Mouse (Mus musculus) cerebellum, adult 11-12 months (tissue): ENCODE measurements around the gene Diaph3.
"Not testable (repeated sequence)": the region's sequence is repeated elsewhere in the genome, so short reads cannot be mapped to it uniquely, and the experiment has no call there.

Experiments used
- DNase-seq: peaks from one replicate; pipeline ENCODE4 v3.0.0; 2022

The Diaph3 gene

DNA sequence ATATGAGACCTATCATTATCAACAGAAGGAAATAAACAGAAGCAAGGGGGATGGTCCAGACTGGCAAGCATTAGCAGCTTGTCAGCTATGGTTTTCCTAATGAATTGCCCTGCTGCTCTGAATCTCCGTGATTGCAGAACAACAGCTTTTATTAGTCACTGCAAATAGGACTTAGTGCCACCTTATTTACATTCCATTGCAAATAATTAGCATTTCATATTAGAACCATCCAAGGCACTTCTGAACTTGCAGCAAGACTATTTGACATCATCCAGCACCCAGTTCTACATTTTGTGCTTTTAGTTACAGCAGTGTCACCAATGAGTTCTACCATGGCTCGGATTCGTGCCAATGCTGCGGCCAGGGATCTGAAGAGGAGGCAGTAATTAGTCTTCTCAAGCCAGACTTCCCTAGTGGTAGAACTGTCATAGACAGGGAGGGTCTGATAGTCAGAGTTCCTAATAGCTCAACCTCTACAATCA lies 411.4 kb downstream of the Diaph3 start:
- no peak for DNase-seq

DNA sequence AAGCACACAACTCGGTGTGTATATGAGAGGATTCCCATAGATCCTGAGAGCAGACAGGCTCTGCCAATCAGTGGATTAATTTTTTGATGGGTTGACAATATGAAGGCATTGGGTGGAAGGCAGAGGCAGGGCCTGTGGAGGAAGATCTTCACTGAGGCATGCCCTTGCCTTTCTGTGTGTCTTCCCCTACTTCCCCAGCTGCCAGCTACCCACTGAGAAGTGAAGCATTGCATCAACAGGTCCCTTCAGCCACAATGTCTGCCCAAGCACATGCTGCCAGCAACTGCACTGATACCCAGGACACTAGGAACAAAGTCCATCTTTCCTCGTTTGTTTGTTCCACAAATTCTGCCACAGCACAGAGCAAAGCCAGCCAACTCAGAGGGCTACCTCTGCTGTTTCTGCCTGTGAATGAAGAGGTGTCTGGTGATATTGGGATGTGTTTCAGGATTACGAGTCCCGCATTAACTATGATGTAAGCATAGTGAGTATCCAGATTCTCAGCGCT lies 413.4 kb downstream of the Diaph3 start:
- no peak for DNase-seq

DNA sequence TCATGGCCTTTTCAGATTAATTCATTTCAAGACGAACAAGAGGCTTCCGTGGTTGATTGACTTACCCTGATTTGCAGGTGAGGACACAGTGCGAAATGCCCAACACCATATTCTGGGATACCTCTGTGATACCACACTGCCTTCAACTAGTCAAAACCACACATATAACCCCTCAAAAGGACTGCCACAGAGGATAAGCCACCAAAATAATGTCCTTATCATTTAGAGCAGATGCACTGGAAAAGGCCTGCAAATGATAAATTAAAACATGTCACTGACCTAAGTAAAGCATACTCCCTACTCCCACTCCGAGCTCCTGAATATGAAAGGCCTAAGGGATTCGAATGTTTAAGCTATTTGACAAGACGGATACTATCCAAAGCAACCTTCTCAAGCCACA lies 419.3 kb downstream of the Diaph3 start:
- DNase-seq: no peak

DNA sequence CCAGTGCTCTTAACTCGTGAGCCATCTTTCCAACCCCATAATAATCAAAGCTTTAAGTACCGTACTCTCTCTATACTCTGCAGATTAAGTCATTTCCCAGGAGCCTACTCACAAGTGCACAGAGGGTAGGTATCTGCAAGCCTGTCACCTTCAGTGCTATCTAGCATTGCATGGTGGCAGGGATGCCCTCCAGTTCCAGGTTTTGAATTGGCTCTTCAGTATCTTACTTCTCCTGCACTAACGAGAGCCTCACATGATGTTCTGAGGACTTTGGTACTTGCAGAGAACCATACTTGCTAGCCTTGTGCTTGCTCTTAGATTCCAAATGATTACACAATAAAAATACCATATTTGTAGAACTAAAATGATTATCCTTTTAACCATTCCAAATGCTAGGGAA lies 420.0 kb downstream of the Diaph3 start:
- DNase-seq: no peak

GRCm38 (mm10) chr14:86720408-86720807 lies 420.6 kb downstream of the Diaph3 start:
- DNase-seq: not testable (repeated sequence)

DNA sequence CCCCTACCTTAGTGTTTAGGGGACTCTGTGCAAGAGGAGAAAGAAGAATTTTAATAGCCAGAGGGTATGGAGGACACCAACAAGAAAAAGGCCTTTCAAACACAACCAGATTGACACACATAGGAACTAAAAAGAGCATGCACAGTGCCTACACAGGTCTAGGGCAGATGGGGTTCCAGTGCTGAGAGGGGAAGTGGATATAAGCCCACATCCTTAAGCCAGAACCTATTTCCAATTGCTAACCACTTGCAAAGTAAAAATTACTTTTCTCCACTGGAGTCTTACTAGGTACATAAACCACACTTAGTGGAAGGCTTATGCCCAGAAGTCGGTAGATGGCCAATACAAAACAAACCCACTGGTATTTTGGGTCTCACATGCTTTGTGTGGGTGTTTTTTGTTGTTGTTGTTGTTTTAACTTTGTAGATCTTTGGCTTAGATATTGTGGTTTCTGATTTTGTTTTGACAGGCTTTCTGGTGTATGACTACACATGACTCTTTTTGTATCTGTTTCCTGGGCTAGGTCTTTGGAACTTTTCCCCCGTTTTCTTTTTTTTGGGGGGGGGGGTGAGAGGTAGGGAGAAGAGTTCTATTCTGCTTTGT lies 426.8 kb downstream of the Diaph3 start:
- no peak for DNase-seq

- DNase-seq: no peak
These were observed 437.0 kb downstream of the Diaph3 start for GRCm38 (mm10) chr14:86704080-86704479.

- no peak for DNase-seq
These were observed 439.9 kb downstream of the Diaph3 start for GRCm38 (mm10) chr14:86701145-86701544.

GRCm38 (mm10) chr14:86697887-86698286 lies 443.1 kb downstream of the Diaph3 start:
- DNase-seq: no peak

GRCm38 (mm10) chr14:86692714-86693113 lies 448.3 kb downstream of the Diaph3 start:
- no peak for DNase-seq

DNA sequence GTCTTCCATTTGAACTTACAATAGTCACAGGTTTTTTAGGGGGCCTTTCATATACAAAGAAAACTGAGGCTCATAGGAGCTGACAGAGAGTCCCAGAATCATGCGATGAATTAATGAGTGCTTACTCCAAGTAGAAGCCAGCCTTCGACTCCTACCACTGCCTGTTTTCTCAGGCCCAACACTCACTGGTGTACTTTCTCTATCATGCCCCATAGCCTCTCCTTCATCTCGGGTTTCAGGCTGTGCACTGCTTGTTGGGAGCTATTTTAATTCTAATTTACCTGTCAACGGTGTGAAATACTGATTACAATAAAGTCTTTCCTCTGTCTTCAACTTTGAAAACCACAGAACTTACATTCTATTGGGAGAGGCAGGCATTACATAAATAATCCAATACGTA lies 449.7 kb downstream of the Diaph3 start:
- no peak for DNase-seq

GRCm38 (mm10) chr14:86684585-86685503 lies 456.2 kb downstream of the Diaph3 start:
- DNase-seq: no peak

DNA sequence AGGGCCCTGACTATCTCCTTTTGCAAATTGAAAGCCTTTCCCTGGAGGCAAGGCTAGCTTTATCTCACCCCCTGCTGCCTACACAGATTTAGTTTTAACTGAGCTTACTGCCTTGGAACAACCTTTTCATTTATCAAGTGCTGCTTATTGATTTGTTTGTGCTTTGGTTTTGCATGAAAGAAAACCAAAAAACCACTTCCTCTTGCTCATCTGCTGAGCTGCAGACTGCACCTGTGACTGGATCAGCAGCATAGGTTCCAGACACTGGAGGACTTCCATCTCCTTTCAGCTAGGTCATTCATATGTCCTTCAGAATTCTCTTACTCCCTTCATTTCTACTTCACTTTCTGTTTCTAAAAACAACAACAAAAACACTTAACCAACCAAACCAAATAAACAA lies 459.1 kb downstream of the Diaph3 start:
- DNase-seq: no peak

DNA sequence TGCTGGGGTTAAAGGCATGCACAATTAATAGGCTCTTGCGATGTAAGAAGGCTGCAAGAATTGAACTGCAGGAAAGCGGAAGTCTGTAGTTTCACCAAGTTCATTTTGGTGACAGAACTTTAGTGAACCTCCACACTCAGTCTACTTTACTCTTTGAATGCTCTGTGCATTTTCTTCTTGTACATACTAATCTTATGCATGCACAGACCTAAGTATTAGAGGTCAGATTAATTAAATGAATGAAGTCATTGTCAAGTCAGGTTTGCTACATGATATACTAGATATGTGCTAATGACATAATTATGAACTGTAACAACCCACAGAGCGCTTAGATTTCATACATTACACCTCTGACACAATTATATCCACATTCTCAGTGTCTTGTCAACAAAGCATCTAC lies 462.0 kb downstream of the Diaph3 start:
- no peak for DNase-seq

DNA sequence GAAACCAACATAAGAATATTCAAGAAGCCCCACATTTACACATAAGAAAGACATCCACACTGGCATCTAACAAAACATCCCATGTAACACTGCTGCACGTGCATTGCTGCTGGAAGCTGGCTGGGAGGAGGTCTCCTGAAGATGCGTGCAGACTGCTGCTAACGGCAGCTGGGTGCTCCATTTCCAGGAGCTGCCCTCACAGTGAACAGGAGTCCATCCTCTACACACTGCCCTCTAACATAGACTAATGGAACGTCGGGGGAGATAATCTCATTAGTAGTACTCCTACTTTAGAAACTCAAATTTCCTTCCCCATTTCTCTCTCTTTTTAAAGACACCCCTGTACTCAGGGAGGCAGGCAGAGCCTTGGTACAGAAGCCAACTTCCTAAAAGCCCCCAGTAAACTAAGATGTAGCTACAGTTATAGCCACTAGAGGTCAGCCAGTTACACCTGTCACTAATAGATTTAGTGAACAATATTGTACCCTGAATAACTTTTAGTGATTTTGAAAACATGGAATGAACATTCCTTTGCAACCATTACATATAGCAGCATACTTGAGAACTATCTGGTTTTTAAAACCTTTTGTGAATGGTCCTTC lies 462.8 kb downstream of the Diaph3 start:
- no peak for DNase-seq

DNA sequence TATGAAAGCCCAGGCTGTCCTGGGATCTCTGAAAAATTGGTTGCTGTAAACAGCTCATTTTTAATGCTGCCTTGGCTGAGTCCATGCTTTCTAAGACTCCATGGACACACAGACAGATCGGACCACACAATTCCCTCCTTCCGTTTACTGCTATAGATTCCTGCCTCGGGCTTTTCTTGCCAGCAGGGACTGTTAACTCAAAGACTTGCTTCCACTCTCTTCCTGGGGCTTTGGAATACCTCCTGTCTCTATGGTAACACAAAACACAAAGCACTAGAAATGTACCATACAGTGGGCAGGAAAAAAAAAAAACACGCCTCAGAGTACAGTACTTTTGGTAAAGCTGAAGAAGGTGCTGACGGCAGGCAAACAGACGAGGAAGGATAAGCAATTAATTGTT lies 464.0 kb downstream of the Diaph3 start:
- DNase-seq: no peak

GRCm38 (mm10) chr14:86675314-86675713 lies 465.7 kb downstream of the Diaph3 start:
- no peak for DNase-seq

GRCm38 (mm10) chr14:86662846-86663245 lies 478.2 kb downstream of the Diaph3 start:
- no peak for DNase-seq

- no peak for DNase-seq
These were observed 480.5 kb downstream of the Diaph3 start for GRCm38 (mm10) chr14:86660556-86660955.

DNA sequence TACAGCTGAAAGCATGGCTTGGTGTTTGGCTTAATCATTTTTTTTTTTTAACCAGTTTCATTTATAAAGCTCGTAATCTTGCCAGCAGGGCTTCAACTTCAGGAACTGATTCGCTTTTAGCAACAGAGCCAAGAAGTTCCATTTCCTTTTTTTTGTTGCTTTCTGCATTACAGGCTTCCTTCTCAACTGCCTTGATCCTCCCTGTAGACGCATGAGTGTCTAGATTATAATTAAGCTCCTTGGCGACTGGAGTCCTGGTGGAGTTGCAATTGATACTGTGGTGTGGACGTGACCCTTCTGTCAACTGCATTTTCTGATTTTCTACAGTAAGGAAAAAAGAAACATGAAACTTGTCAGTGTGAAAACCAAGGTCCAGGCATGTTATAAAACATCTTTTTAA lies 484.8 kb downstream of the Diaph3 start:
- no peak for DNase-seq

DNA sequence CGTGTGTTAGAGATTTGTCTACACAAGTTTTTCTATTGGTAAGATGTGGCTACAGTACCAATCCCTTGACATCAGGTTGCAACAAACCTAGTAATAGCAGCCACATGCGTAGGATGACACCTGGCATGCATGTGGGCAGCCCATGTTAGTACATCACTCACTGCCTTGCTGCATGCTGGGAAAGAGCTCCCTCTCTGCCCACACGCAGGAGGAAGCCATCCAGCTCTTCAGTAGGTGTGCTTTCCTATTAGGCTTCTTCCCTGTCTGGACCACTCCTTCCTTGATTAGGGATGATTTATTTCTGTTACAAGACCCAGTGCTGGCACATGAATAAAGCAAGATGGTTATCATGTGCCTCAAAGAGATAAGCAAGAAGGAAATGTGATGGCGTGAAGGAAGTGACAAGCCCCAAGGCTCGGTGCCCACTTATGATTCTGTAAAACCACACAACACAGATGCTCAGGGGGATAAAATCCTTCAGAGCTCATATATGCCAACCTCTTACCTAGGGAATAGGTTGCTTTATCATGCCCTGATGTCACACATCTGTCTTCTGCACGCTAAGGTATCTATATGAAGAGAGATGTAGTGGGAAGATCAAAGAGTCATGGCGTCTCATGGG lies 494.4 kb downstream of the Diaph3 start:
- DNase-seq: no peak

- DNase-seq: no peak
These were observed 498.2 kb downstream of the Diaph3 start for GRCm38 (mm10) chr14:86642831-86643241.

DNA sequence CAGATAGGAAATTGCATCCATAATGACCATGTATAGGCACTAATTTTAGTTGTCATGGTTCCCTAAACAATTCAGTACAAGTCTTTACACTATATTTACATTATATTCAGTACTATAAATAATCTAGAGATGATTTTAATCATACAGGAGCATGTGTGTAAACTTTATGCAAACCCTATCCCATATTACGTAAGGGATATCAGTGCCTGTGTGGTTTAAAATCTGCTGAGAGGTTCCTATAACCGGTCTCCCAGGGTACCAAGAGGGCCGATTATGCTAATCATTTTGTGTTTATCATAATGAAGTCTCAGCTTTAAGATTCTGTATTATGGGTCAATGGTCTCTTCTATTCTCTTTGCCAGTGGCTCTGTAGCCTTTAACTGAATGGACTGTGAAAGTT lies 499.2 kb downstream of the Diaph3 start:
- DNase-seq: no peak
